Mouse (Mus musculus) limb, embryonic 11.5 days (tissue): Measurements from ENCODE around the gene Spata20. TPM values are rescaled to one million over a fixed set of nuclear protein-coding genes. Genes with fewer than 3 reads are reported as not detected.

ENCODE experiments used
- ATAC-seq: fragments of 200-750 bp; cut with Nextera tagmentation; 2 replicates; pipeline ENCODE4 v1.8.0; 2017; ENCODE audit warnings: low read depth; ENCODE audit not compliant: insufficient number of reproducible peaks, low FRiP score, low TSS enrichment
- DNase-seq: peaks from one replicate; pipeline ENCODE4 v3.0.0-alpha.2; 2015; ENCODE audit warnings: low spot score
- H3K27ac ChIP-seq: fragments of 300-500 bp; sonication (generic); replicated peaks from 2 replicates; pipeline ENCODE4 v1.5.1; 2014; ENCODE audit warnings: low read depth, mild to moderate bottlenecking, low read length
- H3K27me3 ChIP-seq: fragments of 300-500 bp; sonication (generic); 2 replicates; pipeline ENCODE4 v1.6.1; 2014; ENCODE audit warnings: mild to moderate bottlenecking, low read length, mixed read lengths; ENCODE audit not compliant: control insufficient read depth, insufficient read depth
- H3K36me3 ChIP-seq: fragments of 300-500 bp; sonication (generic); 2 replicates; pipeline ENCODE4 v1.6.1; 2014; ENCODE audit warnings: mild to moderate bottlenecking, low read length, moderate library complexity, mixed read lengths; ENCODE audit not compliant: control insufficient read depth, insufficient read depth
- H3K4me1 ChIP-seq: fragments of 300-500 bp; sonication (generic); 2 replicates; pipeline ENCODE4 v1.6.1; 2014; ENCODE audit warnings: low read length, mixed read lengths; ENCODE audit not compliant: control insufficient read depth, insufficient read depth
- H3K4me2 ChIP-seq: fragments of 300-500 bp; sonication (generic); 2 replicates; pipeline ENCODE4 v1.6.1; 2014; ENCODE audit warnings: low read depth, mild to moderate bottlenecking, moderate library complexity; ENCODE audit not compliant: severe bottlenecking
- H3K4me3 ChIP-seq: fragments of 300-500 bp; sonication (generic); 2 replicates; pipeline ENCODE4 v1.5.1; 2014; ENCODE audit warnings: low read depth, low read length
- H3K9ac ChIP-seq: fragments of 300-500 bp; sonication (generic); 2 replicates; pipeline ENCODE4 v1.6.1; 2014; ENCODE audit warnings: mild to moderate bottlenecking, low read length
- H3K9me3 ChIP-seq: fragments of 300-500 bp; sonication (generic); 2 replicates; pipeline ENCODE4 v1.6.1; 2016; ENCODE audit warnings: low read length; ENCODE audit not compliant: control insufficient read depth
- WGBS: fragments of 180-500 bp; shearing (Covaris S2); extraction: QIAGEN DNeasy Blood & Tissue Kit; methylation state at CpG from one replicate; pipeline ENCODE4 v1.1.7; 2014; 5-methylcytosine and 5-hydroxymethylcytosine counted together
- polyA plus RNA-seq: library from polyadenylated mRNA; unstranded; fragments of >200 nt; fragmentation: Nextera tagmentation; extraction: Ambion mirVana; gene quantifications from 2 replicates; pipeline ENCODE4 v1.2.1, GENCODE M21; 2014

Gene Spata20
- not detected in 2 replicates for polyA plus RNA-seq

DNA sequence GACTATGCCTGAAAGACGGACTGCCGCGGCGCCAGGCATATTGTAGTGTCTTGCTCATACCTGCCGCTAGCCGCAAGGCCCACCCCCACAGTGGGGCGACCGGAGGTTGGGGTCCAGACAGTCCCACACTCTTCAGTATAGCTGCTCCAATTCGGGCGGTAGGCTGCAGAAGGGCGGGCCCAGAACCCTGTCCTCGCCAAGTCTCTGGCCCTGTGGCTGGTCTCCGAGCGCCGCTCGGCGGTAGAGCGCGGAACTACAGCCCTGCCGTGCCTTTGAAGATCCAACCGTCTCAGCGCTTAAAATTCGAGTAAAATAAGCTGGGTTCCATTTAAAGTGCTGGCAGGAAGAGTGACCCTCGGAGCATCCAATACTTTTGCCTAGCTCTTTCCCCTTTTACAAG lies at the start of gene Spata20:
Gene Spata20 (minus strand): TSS at position 179 of the 400 bp plus-strand sequence.
- no peaks in the 10 kb centered on the region for H3K27me3 ChIP-seq

DNA sequence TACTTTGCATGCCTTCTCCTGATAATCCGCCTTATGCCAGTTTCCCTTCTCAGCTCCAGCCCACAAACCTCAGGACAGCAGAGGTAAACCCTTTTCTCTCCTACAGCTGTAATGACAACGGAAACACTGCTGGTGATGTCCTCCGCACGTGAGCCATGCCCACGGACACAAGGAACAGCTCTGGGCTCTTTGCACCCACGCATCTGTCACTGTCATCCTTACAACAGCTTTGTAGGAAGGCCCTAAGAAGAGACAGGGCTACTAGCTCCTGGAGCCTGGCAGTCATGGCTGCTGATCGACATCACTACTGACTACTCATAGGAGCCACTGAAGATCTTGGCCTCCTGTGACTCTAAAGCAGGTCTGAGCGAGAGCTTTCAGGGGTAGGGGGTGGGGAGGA lies 47.2 kb upstream of the Spata20 start:
- no peak for DNase-seq
- no peaks in the 10 kb centered on the region for H3K27me3 ChIP-seq
- no peak overlapping the region for H3K4me3 ChIP-seq
- no peaks in the 10 kb centered on the region for H3K4me1 ChIP-seq
- H3K9me3 ChIP-seq, result no peaks in the 10 kb centered on the region
- WGBS, result 81% methylated on average over 8 of the region's 8 CpGs
- H3K9ac ChIP-seq, result no peak overlapping the region
- no peak overlapping the region for H3K4me2 ChIP-seq
- no peak overlapping the region for H3K27ac ChIP-seq
- no peaks in the 10 kb centered on the region for H3K36me3 ChIP-seq
- no peak for ATAC-seq

More for the DNA sequence above, at the start of gene Spata20:
- WGBS, result 1% methylated on average over 24 of the region's 24 CpGs
- Histone ChIP-seq H3K9me3 (no peaks in the 10 kb centered on the region), H3K36me3 (no peaks in the 10 kb centered on the region), H3K9ac (no peak within 1 kb of the TSS), H3K4me3 (no peak within 1 kb of the TSS), H3K27ac (no peak within 1 kb of the TSS), H3K4me1 (peaks cover 6% of the 10 kb centered on the region; the same call in 1 of the 2 replicates), H3K4me2 (peak within 1 kb of the TSS; percentile 34; the same call in 1 of the 2 replicates)
- peak; percentile 49; the same call in 1 of the 2 replicates for ATAC-seq
- peak; percentile 94 for DNase-seq

DNA sequence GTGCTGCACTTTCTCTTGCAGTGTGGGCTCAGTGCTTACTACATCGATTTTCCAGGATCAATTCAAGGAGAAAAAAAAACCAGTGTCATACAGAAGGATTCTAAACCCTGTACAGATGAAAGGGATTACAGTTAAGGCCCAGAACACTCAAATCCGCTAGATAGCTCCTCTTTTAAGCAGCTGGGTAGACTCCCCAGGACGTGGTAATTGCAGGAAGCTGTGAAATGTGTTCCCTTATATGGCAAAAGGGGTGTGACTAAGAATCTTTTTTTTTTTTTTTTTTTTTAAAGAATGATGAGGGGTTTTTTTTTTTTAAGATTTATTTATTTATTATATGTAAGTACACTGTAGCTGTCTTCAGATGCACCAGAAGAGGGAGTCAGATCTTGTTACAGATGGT lies 42.9 kb upstream of the Spata20 start:
- WGBS, result 32% methylated on average over 3 of the region's 3 CpGs

DNA sequence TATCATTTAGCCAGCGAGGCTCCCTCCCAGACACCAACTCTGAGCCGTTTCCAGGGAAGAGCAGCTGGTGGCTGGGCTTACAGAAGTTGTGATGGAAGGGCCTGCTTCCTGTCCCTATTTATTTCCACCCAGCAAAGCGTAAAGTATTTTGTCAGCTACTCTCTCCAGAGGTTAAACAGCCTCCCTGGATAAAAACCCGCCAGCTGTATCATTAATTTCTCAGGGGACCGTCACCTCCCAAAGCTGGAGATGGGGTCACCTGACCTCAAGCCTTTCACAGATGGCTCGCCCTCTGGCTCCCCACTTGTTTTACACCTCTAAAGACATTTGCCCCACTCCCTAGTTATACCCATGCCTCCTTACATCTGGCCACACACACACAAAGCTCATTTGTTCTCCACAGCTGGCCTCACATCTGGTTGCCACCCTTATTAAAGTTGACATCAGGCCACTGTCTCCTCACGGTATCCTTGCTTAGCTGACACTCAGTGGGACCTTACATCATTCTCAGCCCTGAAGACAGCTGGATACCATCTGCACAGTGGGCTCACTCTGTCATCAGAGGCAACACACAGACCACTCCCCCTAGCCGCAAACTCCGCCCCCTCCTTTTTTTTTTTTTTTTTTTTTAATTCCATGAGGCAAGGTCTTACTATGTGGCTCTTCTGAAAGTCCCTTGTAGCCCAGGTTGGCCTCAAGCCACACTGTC lies 40.3 kb upstream of the Spata20 start:
- Histone ChIP-seq H3K4me3 (no peak overlapping the region), H3K9ac (no peak overlapping the region), H3K27me3 (no peaks in the 10 kb centered on the region), H3K4me2 (no peak overlapping the region), H3K4me1 (peaks cover 21% of the 10 kb centered on the region), H3K36me3 (no peaks in the 10 kb centered on the region), H3K27ac (peak overlapping the region; percentile 58; the same call in 1 of the 2 replicates), H3K9me3 (no peaks in the 10 kb centered on the region)
- DNase-seq (peak; percentile 71), ATAC-seq (peak; percentile 71)
- 23% methylated on average over 9 of the region's 9 CpGs for WGBS

More for the DNA sequence above, 42.9 kb upstream of the Spata20 start:
- Histone ChIP-seq H3K27me3 (no peaks in the 10 kb centered on the region), H3K9me3 (no peaks in the 10 kb centered on the region), H3K4me3 (no peak overlapping the region), H3K36me3 (no peaks in the 10 kb centered on the region), H3K9ac (no peak overlapping the region), H3K27ac (no peak overlapping the region), H3K4me1 (peaks cover 21% of the 10 kb centered on the region), H3K4me2 (no peak overlapping the region)
- DNase-seq, result no peak
- no peak for ATAC-seq

DNA sequence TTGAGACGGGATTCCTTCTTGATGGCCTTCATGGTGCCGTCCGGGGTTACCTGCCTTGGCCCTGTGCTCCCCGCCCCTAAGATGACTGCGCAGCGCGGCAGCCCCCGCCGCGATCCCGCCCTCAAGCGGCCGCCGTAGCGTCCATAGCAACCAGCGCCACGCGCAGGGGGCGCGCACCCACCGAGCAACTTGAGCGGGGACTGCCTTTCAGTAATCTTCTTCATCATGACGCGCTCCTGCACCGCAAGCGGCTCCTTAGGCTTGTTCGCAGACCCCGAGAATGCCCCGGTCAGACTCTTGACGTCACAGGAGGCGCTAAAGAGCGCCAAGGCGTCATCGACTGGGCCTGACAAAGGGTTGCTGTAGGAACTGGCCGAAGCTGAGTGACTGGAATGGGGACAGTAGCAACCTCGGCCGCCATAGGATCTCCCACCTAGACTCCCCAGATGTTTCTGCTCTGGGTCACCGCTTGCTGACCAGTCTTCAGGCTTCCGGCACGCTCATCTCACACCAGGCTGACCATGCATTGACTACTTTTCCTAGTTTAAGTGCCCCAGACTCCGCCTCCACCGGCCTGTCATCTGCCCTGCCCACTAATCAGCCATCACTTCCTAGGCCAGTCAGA lies 35.4 kb upstream of the Spata20 start, which contains the start of gene Mycbpap:
Gene Mycbpap (minus strand): TSS at position 524 of the 625 bp plus-strand sequence.
- Histone ChIP-seq H3K36me3 (no peaks in the 10 kb centered on the region), H3K9ac (peak within 1 kb of the TSS; percentile 70), H3K27me3 (no peaks in the 10 kb centered on the region), H3K4me1 (peaks cover 11% of the 10 kb centered on the region), H3K4me3 (peak within 1 kb of the TSS; percentile 58), H3K4me2 (peak within 1 kb of the TSS; percentile 89), H3K27ac (no peak within 1 kb of the TSS), H3K9me3 (no peaks in the 10 kb centered on the region)
- DNase-seq (peak; percentile 80), ATAC-seq (peak; percentile 62)
- WGBS, result under 1% methylated on average over 42 of the region's 42 CpGs

DNA sequence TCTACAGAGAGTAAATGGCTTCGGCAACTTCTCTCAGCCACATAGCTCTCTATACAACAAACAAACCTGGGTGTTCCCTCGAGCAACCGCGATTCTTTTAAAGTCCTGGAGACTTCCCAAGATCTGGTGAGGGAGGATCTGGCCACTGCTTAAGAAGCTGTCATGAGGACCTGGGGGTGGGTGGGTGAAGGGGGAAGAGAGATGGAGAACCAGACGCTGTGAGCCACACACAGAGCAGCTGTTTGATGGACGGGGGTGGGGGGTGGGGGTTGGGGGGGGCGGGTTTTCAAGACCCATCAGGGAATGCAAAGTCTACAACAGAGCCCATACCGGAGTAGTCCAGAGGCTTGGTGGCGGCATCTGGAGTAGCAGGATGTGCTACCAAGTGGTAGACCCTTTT lies 27.5 kb upstream of the Spata20 start:
- no peaks in the 10 kb centered on the region for H3K9me3 ChIP-seq
- no peaks in the 10 kb centered on the region for H3K4me1 ChIP-seq
- H3K4me3 ChIP-seq, result no peak overlapping the region
- no peak overlapping the region for H3K27ac ChIP-seq
- no peak overlapping the region for H3K4me2 ChIP-seq
- no peaks in the 10 kb centered on the region for H3K36me3 ChIP-seq
- no peak for DNase-seq
- ATAC-seq, result no peak
- H3K27me3 ChIP-seq, result no peaks in the 10 kb centered on the region
- WGBS, result 47% methylated on average over 8 of the region's 9 CpGs
- H3K9ac ChIP-seq, result no peak overlapping the region

DNA sequence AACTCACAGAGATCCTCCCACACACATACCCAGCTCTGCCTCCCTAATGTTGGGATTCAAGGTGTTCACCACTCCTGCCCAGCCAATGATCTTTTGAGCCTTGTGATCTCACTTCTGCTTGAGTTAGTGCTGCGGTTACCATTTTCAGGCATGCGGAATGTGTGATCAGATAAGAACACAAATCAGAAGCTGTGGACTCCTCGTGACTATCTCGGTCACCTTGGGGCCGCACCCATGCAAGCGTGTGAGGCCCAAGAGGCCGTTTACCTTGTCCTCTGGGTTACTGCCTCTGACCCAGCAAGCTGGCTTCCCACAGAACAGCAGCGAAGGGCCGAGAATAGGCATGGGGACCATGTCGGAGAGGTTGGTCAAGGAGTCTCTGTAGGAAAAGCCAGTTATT lies 23.0 kb upstream of the Spata20 start:
- no peaks in the 10 kb centered on the region for H3K27me3 ChIP-seq
- DNase-seq (no peak), ATAC-seq (no peak)
- no peak overlapping the region for H3K4me2 ChIP-seq
- WGBS, result 92% methylated on average over 10 of the region's 10 CpGs
- H3K4me1 ChIP-seq, result no peaks in the 10 kb centered on the region
- no peak overlapping the region for H3K4me3 ChIP-seq
- no peaks in the 10 kb centered on the region for H3K9me3 ChIP-seq
- no peaks in the 10 kb centered on the region for H3K36me3 ChIP-seq
- no peak overlapping the region for H3K27ac ChIP-seq
- H3K9ac ChIP-seq, result no peak overlapping the region

DNA sequence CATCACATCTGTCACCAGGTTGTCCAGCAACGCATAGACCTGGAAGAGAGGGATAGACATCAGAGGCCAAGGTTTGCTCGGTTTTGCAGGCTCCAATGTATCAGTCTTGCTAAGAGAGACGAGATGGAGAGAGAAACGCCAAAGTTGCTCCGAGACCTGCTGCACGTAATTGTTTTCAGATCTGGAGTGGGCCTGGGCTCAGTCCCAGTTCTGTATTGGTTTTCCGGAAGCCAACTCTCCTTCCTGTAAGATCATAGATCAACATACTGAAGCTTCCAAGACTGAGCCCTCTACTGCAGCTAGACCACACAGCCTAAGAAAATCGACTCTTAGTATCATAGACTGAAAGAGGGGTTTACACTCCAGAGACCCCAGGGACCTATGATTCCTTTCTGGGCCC lies 15.5 kb upstream of the Spata20 start:
- Histone ChIP-seq H3K4me2 (no peak overlapping the region), H3K27me3 (no peaks in the 10 kb centered on the region), H3K9me3 (no peaks in the 10 kb centered on the region), H3K4me1 (peaks cover 28% of the 10 kb centered on the region), H3K4me3 (no peak overlapping the region), H3K9ac (no peak overlapping the region), H3K36me3 (no peaks in the 10 kb centered on the region), H3K27ac (no peak overlapping the region)
- WGBS, result 89% methylated on average over 8 of the region's 8 CpGs
- DNase-seq, result no peak
- ATAC-seq, result no peak
